Mouse (Mus musculus): Measurements from ENCODE around the gene Kcnk1.

The Kcnk1 gene

GRCm38 (mm10) chr8:125996031-125996839 lies 1.3 kb downstream of the Kcnk1 start:
- peak; percentile 36 to 50 for DNase-seq (ENCODE audit: low spot score in 2 of 2)

- DNase-seq (ENCODE audit: low spot score in 2 of 2), result no peak
These were observed 2.0 kb downstream of the Kcnk1 start for GRCm38 (mm10) chr8:125996980-125997379.

- peak in 1 of 2 experiments; percentile 62 for DNase-seq (ENCODE audit: low spot score in 2 of 2)
These were observed 2.6 kb downstream of the Kcnk1 start for GRCm38 (mm10) chr8:125997550-125997949.

GRCm38 (mm10) chr8:125999842-126000395 lies 4.9 kb downstream of the Kcnk1 start:
- no peak for DNase-seq (ENCODE audit: low spot score in 2 of 2)

- no peak for DNase-seq (ENCODE audit: low spot score in 2 of 2)
These were observed 8.6 kb downstream of the Kcnk1 start for GRCm38 (mm10) chr8:126003546-126003945.

- DNase-seq (ENCODE audit: low spot score in 2 of 2), result no peak
These were observed 10.0 kb downstream of the Kcnk1 start for GRCm38 (mm10) chr8:126004953-126005352.

- no peak for DNase-seq (ENCODE audit: low spot score in 2 of 2)
These were observed 11.5 kb downstream of the Kcnk1 start for GRCm38 (mm10) chr8:126006310-126006990.

- no peak for DNase-seq (ENCODE audit: low spot score in 2 of 2)
These were observed 12.8 kb downstream of the Kcnk1 start for GRCm38 (mm10) chr8:126007538-126008330.

- DNase-seq (ENCODE audit: low spot score in 2 of 2), result no peak
These were observed 14.0 kb downstream of the Kcnk1 start for GRCm38 (mm10) chr8:126008945-126009344.

- DNase-seq (ENCODE audit: low spot score in 2 of 2), result no peak
These were observed 15.9 kb downstream of the Kcnk1 start for GRCm38 (mm10) chr8:126010900-126011299.

GRCm38 (mm10) chr8:126012334-126012733 lies 17.4 kb downstream of the Kcnk1 start:
- no peak for DNase-seq (ENCODE audit: low spot score in 2 of 2)

GRCm38 (mm10) chr8:126013646-126014045 lies 18.7 kb downstream of the Kcnk1 start:
- no peak for DNase-seq (ENCODE audit: low spot score in 2 of 2)

GRCm38 (mm10) chr8:126021932-126022331 lies 27.0 kb downstream of the Kcnk1 start:
- DNase-seq (ENCODE audit: low spot score in 2 of 2), result no peak

GRCm38 (mm10) chr8:126023706-126024305 lies 28.8 kb downstream of the Kcnk1 start:
- no peak for DNase-seq (ENCODE audit: low spot score in 2 of 2)

GRCm38 (mm10) chr8:126024891-126025290 lies 29.9 kb downstream of the Kcnk1 start:
- no peak for DNase-seq (ENCODE audit: low spot score in 2 of 2)

- DNase-seq (ENCODE audit: low spot score in 2 of 2), result no peak
These were observed 31.2 kb downstream of the Kcnk1 start for GRCm38 (mm10) chr8:126026121-126026520.

- no peak for DNase-seq (ENCODE audit: low spot score in 2 of 2)
These were observed 31.6 kb downstream of the Kcnk1 start for GRCm38 (mm10) chr8:126026584-126026983.

GRCm38 (mm10) chr8:126027486-126027885 lies 32.5 kb downstream of the Kcnk1 start:
- DNase-seq (ENCODE audit: low spot score in 2 of 2), result no peak

- DNase-seq (ENCODE audit: low spot score in 2 of 2), result no peak
These were observed 34.0 kb downstream of the Kcnk1 start for GRCm38 (mm10) chr8:126028941-126029340.

- DNase-seq (ENCODE audit: low spot score in 2 of 2), result no peak
These were observed 37.8 kb downstream of the Kcnk1 start for GRCm38 (mm10) chr8:126032776-126033175.

- peak in 1 of 2 experiments; percentile 49 for DNase-seq (ENCODE audit: low spot score in 2 of 2)
These were observed 40.1 kb downstream of the Kcnk1 start for GRCm38 (mm10) chr8:126035046-126035445.
